Comparison of ENCODE assay signal across 9 mouse cellular contexts in genomic region chr8:79498611-79499010, GRCm38 (mm10).
DNase-seq lines count a peak whose midpoint lies in the region; ATAC-seq and TF ChIP-seq lines count a peak whose summit lies in the region.
"Had no signal": no experiment of that assay in that cellular context is flagged by ENCODE, and none has a peak within 500 bp of the region (broad histone marks: within the 10 kb centered on the region; RNA-seq: fewer than 3 reads in every experiment).

No protein-coding gene starts in this region.

- no peak for DNase-seq in heart, adult 8-10 months (ENCODE audit: low spot score)
- peak; percentile 86 for DNase-seq in Patski (ENCODE audit: low read depth, low spot score)
- DNase-seq in lung, postnatal 14 days, result peak; percentile 6
- no peak for DNase-seq in left cerebral cortex, postnatal 10 days (ENCODE audit: extremely low spot score in 1 of 2, low spot score in 2 of 2)
- no peak for DNase-seq in layer of hippocampus, postnatal 25 days (ENCODE audit: extremely low spot score in 1 of 2, low spot score in 1 of 2)

- H3K27ac ChIP-seq in heart, embryonic 11.5 days (ENCODE audit: low read depth, low read length), result peak overlapping the region; percentile 41; the same call in 1 of the 2 replicates
- H3K27ac ChIP-seq: midbrain, embryonic 12.5 days had no signal

- ATAC-seq in heart, embryonic 11.5 days (replicated peaks; ENCODE audit: insufficient number of reproducible peaks, low FRiP score, low TSS enrichment), result no peak
- ATAC-seq in Patski, result peak; percentile 99
- ATAC-seq in hematopoietic stem cell, adult 5-6 weeks (replicated peaks in 1 of 2; ENCODE audit: insufficient read depth in 1 of 2, low FRiP score in 2 of 2, low TSS enrichment in 1 of 2, low read depth in 1 of 2, poor library complexity in 2 of 2, severe bottlenecking in 2 of 2), result peak; percentile 46 to 51; a peak in 3 of 4 replicates
- no peak for ATAC-seq in erythroblast, adult 5-6 weeks (replicated peaks; ENCODE audit: low FRiP score, poor library complexity, severe bottlenecking)

- intact Hi-C loops in left cerebral cortex, postnatal 10 days (cut with DNase I), result loop anchor here (10.0 kb wide), 1 partner anchor 154 kb away; no protein-coding TSS in a partner anchor

- no peaks in the 10 kb centered on the region for H3K36me3 ChIP-seq in heart, embryonic 11.5 days (ENCODE audit: control insufficient read depth, insufficient read depth, low read length)
- H3K36me3 ChIP-seq: midbrain, embryonic 12.5 days had no signal

- no peak for TF ChIP-seq CTCF in Patski (IDR thresholded peaks at IDR 0.05)

- WGBS in heart, embryonic 11.5 days (ENCODE audit: insufficient replicate concordance), result 65% methylated on average over 2 of the region's 2 CpGs

- H3K4me3 ChIP-seq in heart, embryonic 11.5 days (ENCODE audit: low read depth, low read length), result no peak overlapping the region
- H3K4me3 ChIP-seq: midbrain, embryonic 12.5 days had no signal

- POLR2A ChIA-PET in Patski (lab: Charles Lee), result no interaction called here

- peaks cover 7% of the 10 kb centered on the region for H3K4me1 ChIP-seq in heart, embryonic 11.5 days (ENCODE audit: control insufficient read depth, insufficient read depth, low read length)

- H3K9me3 ChIP-seq in heart, embryonic 11.5 days (replicated peaks; ENCODE audit: control insufficient read depth, low read length), result no peaks in the 10 kb centered on the region
- H3K9me3 ChIP-seq: midbrain, embryonic 12.5 days had no signal

- no peak overlapping the region for H3K4me2 ChIP-seq in heart, embryonic 11.5 days
- H3K4me2 ChIP-seq: midbrain, embryonic 12.5 days had no signal

- no peaks in the 10 kb centered on the region for H3K27me3 ChIP-seq in heart, embryonic 11.5 days (ENCODE audit: control insufficient read depth, insufficient read depth, low read length)
- H3K27me3 ChIP-seq in Patski, result no peaks in the 10 kb centered on the region
- H3K27me3 ChIP-seq: midbrain, embryonic 12.5 days had no signal

- CTCF ChIA-PET in Patski (lab: Charles Lee), result interaction anchor here (0.8 to 2.0 kb wide), 4 partner anchors 13 to 64 kb away, joined by 3 to 5 read pairs (median 4); no protein-coding TSS in a partner anchor

- H3K9ac ChIP-seq in heart, embryonic 11.5 days (ENCODE audit: low read depth, low read length), result no peak overlapping the region
- H3K9ac ChIP-seq: midbrain, embryonic 12.5 days had no signal

- in situ Hi-C loops in Patski (cut with MboI; ENCODE audit: low pct_unique_long_range_greater_than_20kb), result loop anchor here (10.0 kb wide), 1 partner anchor 284 kb away; no protein-coding TSS in a partner anchor

Comparison
In these comparisons a context has a peak if more than half of its experiments do, and no peak if none do; other contexts are left out.
1. ATAC-seq: peak in Patski (single experiment) and hematopoietic stem cell, adult 5-6 weeks (2 of 2); none in heart, embryonic 11.5 days (single experiment) and erythroblast, adult 5-6 weeks (single experiment).
2. DNase-seq: peak in Patski (single experiment) and lung, postnatal 14 days (single experiment); none in heart, adult 8-10 months (single experiment), left cerebral cortex, postnatal 10 days (0 of 2) and layer of hippocampus, postnatal 25 days (0 of 2).